Mouse (Mus musculus) heart, adult 9 months (tissue): ENCODE results near the gene Gm20532.
A peak's percentile ranks its signal among the peaks of the same experiment; 100 is the strongest.

Experiments used
- DNase-seq, 2 experiments: peaks; one replicate each; pipeline ENCODE4 v3.0.0; 2022; ENCODE audit warnings: low spot score in 2 of 2

Gene Gm20532

DNA sequence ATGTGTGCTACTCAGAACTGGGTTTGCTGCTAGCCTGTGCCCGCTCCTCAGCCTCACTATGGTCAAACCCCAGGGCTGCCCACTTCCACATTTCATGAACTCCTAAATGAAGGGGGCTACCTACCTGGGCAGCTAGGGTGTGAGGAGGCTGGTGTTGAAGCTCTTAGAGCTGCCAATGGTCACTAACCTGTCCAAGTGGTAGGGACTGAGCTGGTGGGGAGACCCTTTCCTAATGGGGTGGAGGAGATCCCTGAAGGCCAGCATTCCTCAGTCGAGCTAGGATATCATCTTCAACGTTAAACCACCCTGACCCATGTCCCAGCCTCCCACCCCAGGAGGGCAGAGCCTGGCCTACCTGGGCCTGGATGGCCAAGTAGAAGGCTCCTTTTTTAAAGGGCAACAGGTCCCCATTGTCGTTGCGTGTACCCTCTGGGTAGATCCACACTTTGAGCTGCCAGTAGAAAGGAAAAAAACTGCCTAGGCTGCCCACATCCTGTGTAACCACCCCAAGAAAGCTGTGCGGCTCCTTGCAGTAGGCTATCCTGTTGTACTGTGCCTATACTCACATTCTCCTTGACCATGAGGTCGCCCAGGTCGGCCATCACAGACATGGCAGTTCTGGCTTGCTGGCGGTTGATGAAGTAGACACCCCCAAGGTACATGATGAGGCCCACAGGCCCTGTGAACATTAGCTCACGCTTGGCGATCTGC is 9.4 kb downstream of the Gm20532 start:
- DNase-seq, result no peak

DNA sequence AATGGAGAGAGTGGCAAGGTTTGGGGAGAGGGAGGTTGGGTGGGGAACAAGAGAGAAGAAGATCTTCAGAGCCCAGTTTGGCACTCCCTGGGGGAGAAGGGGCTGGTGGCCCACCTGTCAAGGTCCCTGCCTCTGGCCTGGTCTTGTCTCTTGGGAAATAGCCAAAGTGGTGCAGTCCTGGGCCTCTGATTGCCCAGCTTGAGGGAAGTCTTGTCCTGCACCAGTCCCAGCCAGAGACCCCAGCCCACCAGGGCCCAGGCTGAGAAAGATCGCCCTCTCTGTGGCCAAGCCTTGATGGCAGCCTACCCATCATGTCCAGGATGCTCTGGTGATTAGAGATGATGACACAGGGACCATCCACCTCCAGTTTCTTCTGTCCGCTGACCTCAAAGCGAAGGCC is 10.5 kb downstream of the Gm20532 start:
- no peak for DNase-seq

DNA sequence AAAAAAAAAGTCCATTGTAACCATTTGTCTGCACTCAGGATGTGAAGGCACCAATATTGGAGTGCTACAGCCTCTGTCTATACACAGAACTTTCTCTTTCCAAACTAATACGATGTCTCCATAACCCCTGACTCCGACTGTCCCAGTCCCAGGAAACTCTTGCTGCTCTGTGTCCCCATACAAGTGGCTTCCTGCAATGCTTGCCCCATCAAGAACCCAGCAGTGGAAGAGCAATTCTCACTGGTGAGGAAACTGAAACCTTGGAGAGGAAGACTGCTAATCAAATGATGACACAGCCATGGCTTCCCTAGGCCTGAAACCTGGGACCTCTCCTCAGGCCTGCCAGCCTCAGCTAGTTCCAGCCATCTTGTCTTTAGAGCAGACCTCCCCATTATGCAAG is 11.4 kb downstream of the Gm20532 start:
- DNase-seq, result no peak

DNA sequence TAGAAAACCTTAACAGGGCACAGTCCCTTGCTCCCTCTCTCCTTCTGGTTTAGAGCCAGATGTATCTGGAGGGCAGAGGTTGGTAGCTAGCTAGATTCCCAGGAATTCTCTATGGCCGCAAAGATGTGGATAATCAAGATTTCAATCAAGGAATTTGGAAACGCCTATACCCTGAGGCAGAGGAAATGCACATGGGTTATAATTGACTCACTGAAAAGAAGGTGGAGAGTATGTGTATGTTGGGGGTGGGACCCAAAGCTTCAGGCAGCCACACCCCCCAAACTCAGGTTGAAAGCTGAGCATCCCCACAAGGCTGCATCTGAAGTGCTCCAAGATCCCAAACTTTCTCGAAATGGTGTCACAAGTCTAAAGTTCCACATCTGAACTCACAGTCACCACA is 12.0 kb downstream of the Gm20532 start:
- no peak for DNase-seq

DNA sequence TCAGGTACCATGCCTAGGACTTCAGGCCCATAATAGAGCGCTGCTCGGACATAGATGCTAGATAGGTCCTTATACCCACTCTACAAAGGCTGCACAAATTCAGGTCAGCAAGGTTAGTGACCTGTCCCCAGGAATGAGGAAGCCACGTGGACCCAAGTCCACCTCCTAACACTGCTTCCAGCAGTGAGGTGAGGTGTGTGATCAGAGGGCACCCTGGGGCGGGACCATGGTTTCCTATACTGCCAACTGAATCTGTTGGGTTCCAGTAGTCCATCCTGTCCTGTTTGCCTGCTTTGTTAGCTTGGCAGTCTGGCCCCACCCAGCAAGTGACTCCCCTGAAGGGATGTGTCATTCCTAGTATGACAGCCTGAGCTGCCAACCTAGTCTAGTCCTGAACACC is 13.5 kb downstream of the Gm20532 start:
- DNase-seq, result no peak

DNA sequence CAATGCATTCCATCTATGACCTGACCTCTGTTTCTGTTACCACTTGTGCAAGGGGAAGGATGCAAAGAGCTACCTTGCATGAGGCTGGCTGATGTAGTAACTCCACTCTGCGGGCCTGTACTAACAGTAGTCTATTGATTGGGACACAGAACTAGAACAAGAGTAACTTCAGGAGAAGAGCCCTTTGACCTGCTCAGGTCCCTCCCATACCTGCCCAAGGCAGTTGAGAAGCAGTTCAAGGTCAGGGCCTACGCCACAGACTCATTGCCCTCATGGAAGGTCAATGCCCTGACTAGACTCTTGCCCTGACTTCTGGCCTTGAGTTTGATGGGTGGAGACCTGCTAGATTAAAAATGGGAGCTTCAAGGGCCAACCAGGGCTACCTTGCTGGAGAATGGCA is 14.2 kb downstream of the Gm20532 start:
- no peak for DNase-seq

DNA sequence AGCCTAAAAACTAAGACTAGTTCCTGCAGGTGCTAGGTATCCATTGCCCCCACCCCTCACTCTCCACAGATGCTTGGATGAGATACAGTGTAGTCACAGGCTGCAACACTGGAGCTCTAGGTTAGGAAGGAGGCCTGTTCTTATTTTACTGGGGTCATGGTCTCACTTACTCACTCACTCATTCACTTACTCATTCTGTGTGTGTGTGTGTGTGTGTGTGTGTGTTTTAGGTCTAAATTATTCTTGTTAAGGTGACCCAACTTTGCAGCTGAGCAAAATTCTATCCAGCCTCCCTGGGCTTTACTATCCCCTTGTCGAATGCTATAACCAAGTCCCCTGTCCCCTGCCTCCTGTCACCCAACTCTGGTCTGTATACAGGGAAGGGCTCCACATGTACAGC is 15.2 kb downstream of the Gm20532 start:
- DNase-seq, result no peak

DNA sequence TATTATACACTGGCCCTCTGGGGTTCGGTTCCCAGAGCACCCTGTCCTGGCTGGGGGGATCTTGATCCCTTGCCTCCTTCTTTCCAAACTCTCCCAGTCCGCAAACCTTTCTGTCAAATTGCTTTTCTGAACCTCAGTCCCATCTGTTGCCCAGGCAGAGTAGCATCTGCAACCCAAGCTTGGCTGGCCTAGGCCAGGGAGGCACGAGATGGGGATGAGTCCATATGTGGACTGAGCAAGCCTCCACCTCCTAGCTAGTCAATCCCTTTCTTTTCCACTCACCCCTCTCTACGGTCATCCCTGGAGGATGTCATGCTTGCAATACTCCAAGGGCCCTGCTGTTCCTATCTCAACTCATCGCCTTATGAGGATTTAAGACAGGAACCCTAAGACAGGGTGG is 16.2 kb downstream of the Gm20532 start:
- DNase-seq, result no peak

DNA sequence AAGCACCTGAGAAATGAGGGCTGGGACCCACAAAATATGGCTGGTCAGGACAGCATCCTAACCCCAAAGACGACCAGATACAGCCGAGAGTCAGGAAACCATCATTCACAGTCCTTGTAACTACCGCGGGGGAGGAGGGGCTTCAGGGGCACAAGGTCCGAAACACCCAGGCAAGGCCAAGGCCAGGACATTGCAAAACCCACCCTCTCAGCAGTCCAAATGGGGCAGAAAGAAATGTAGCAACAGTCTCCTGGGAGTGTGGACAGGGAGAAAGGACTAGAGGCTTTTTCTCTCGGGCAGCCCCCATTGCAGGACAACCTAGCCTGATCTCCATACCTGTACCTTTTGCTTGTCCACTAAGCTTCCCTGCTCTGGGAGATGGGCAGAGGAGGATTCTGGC is 16.7 kb downstream of the Gm20532 start:
- no peak for DNase-seq

DNA sequence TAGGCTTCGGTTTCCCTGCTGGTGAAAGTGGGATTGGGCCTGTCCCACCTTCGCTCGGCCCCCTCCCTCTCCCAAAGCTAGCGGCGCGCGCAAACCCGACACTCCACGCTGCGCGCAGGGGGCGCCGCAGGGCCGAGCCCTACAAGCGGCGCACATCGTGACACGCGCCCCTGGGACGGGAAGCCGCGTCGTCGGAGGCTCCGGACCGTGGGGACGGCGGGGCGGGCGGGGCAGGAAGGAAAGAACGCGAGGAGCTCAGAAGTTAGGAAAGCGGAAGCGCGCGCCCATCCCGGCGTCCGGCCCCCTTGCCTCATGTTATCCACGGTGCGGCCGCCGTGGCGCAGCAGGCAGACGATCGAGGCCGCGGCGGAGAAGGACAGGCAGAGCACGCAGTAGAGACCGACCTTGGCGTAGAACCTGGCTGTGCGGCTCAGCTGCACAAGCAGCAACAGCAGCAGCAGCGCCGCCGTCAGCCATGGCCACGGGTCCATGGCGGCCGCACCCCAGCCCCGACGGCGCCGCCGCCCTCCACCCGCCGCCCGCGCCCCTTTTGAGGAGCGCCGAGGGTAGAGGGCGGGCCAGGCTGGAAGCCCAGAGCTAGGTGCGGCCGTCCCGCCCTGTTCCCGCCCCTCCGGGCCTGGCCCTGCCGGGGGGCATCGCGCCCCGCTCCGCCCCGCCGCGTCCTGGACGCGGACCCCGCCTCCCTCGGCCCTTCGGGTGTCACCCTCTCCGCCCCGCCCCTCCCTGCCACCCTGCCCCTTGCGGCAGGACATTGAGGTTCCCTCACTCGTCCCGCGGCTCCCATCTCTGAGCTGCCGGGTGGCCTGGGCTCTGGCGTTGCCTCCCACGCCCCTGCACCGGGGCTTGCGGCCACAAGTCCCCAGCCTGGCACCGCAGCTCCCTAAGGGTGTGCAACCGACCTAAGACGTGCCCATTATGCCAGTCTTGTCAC is 17.6 kb downstream of the Gm20532 start, which contains the start of gene Agpat2:
Gene Agpat2, minus strand, starts transcription at position 698 of the 952 bp plus-strand sequence.
- DNase-seq, result peak; percentile 80 to 83

DNA sequence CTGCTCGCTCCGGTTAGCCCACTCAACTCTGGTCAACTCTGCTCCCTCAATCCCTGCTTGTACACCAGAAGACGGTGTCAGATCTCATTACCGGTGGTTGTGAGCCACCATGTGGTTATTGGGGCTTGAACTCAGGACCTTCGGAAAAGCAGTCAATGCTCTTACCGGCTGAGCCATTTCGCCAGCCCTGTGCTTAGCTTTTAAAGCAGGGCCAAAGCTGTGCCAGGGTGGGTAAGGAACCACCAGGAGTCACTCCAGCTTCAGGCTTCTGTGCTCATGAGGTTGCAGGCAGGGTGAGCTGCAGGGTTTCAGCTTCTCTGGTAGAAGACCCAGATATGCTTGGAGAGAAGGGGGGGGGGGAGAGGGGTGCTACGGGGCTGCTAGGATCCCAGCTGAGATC is 18.9 kb downstream of the Gm20532 start:
- DNase-seq, result no peak

DNA sequence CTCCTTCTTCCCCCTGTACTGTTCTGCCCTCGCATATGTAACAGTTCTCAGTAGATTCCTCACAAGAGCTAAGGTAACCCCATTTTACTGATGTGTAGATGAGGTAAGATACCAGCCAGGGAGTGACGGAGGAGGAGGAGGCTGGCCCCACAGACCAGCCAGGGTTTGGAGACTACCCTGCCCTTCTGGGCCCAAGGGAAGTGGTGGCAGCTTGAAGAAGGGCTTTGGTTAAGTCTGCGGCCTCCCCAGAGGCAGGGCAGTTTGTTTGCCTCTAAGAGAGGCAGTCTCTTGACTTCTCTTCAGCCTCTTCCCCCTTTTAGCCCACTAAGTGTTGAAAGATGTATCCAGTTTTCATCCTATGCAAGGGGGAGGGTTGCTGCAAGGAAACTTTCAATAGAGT is 20.1 kb downstream of the Gm20532 start:
- DNase-seq, result no peak

DNA sequence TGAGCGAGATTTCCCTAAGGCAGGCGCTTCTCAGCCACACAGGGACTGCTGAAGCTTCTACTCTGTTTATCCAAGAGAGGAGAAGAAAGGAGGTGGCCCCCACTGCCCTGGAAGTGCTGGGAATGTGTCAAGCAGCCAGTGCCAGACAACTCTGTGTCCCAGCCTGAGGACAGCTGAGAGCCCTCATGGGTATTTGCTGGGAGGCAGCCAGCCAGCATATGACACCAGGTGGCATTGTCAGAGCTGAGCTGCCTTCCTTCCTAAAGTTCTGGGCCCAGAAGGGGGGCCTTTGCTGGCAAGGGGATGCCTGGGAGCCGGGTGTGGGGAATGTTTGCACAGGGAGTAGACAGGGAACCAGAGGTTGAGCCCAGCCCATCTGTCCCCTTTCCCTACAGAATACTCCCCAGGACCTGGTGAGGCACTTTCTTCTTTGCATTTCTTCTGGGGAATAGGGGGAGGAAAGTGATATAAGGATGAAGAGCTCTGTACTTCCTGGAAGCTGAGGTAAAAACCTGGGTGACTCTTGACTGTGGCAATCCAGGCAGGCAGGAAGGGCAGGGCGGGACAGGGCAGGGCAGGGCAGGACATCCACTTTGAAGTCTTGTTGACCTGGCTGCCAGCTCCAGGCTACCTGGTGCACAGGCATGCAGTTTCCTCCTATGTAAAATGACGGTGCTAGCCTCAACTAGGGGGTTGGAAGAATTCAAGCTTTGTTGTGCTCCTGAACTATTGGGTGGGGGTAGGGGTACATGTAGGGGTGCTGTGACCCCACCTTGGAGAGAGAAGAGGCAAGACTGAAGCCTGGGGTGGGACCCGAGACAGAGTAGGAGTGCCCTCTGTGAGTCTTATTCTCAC is 20.8 kb downstream of the Gm20532 start:
- DNase-seq, result peak; percentile 75 to 80

DNA sequence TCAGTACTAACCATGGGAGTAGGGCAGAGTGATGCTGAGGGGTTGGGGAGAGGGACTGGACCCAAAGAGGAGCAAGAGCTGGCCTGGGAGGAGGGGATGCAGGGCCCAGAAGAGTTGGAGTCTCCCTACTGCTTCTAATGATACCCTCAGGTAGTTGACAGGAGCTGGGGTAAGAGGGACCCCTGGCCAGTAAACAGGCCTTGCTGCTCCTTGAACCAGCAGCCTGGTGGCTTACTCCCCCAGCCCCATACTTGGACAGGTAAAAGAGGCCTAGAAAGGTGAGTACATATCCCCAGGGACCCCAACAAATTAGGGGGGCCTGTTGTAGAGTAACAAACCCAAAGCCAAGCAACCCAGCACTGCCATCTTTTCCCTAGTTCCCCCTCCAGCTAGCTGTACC is 22.3 kb downstream of the Gm20532 start:
- DNase-seq, result no peak

DNA sequence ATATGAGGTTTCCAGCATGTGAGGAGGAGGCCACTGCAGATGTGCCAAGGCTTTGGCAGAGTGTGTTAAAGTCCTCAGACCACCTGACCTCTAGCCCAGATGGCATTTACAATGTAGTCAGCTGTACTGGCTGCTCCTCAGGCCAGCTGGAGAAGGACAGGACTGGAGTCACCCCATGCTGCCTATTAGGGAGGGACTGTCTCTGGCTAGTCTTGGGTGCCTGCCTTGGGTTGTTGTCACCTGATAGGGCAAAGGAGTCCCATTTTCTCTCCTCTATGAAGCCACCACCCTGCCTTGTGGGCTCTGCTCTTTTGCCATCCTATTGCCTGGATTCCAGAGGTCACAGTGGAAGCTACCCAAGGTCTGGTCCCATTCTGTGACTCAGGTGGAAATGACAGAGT is 22.8 kb downstream of the Gm20532 start:
- DNase-seq, result peak; percentile 82 to 86

DNA sequence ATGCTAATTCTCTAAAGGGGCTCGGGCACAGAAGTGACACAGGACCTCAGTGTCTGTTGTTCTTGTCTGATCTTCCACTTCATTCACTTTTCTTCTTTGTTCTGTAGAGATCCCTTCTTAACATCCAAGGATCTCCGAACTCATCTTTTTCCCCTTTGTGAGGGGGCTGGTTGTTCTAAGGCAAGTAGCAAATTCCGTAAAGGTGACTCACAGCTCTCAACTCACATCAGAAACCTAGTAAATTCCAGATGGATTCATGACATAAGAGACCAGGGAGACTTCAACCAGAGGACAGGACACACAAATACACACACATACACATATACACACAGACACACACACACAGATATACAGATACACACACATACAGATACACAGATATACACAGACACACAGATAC is 24.1 kb downstream of the Gm20532 start:
- no peak for DNase-seq

DNA sequence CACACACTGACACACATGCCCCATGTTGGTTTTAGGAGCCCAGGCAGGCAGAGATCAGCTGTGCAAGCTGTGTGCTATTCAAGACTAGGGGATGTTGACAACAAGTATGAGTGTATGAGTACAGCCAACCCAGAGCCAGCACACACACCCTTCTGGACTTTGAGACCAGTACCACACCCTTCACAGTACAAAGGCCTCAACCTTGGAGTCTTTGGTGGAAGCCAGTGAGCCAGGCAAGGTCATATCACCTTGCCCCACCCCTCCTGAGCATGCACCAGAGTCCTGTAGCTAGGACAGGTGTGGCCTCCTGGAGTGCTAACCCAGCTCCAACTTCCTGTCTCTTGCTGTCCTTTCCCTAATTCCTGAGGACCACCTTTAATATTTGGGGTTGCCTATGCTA is 24.6 kb downstream of the Gm20532 start:
- DNase-seq, result no peak

DNA sequence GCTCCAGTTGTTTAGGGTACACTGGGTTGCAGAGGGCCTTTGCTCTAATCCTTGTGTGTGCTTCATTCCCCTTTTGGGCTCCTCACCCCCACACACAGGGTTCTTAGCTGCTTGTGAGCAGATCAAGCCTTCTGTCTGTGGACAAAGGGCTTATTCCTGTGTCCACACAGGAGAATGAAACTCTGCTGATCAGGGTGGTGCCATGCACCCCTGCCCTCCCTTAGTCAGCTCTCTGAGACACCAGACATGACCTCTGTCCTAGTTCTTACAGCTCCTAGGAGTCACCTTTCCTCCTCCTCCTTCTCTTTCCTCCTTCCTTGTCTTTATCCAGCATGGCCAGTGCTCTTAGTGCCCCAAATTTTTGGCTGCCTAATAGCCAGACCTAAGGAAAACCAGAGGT is 25.5 kb downstream of the Gm20532 start:
- no peak for DNase-seq

DNA sequence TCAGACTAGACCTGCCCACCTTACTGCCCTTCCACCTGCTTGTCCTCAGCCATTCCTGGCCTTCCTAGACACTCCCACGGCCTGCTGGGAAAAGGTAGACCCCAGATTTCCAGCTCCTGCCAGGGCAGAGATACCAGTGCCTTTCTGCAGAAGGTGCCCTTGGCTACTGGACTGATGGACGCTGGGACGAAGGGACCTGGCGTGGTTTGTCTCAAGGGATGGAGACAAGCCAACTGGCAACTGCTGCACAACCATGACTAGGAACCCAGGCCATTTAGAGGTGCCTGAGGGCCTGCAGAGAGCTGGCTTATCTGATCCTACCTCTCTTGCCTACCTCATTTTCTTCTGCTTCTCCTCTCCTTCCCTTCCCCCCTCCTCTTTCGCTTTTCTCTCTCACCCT is 28.5 kb downstream of the Gm20532 start:
- peak; percentile 61 to 70 for DNase-seq

DNA sequence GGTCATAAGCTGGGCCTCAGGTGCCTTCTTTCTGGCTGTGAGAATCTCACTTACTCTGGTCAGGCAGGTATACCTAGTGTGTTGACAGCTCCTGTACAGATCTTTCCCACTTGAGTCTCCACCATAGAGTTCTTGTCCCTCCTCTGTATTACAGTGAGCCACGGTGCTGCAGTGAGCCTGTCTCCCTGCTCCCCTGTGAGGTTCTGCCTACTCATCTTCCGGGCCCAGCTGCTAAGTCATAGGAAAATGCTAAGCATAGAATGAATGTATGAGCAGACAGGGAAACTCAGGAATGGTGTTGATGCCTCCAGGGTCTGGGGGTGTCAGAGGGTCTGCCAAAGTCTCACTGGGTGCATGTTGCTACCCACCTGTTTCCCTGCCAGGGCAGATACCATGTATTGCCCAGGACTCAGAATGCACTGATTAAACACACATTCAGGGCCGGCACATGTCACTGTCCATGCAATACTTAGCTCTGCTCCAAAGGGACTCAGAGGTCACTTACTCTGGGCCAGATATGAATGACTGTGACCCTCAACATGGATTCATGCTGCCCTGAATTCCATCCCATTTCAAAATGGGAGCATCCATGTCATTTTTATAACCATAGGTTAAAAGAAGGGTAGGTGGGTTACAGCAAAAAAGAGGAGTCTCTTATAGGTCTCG is 29.2 kb downstream of the Gm20532 start:
- no peak for DNase-seq

DNA sequence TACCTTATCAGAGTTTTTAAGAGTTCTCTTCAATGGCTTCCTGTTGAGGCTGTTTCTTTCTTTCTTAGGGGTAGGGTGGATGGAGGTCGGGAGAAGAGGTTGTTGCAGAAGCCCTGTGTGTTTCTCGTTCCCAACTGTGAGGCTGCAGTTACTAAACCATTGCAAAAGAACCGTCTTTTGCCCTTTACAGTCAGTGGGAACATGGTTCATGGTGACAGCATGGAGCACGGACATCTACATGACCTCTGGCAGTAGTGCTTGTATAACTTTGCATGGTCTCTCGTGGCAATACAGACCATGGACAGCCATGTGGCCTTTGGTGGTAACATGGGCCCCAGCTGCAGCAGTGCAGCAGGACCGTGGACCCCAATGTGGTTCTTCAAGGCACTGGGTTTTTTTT is 30.9 kb downstream of the Gm20532 start:
- DNase-seq, result no peak

DNA sequence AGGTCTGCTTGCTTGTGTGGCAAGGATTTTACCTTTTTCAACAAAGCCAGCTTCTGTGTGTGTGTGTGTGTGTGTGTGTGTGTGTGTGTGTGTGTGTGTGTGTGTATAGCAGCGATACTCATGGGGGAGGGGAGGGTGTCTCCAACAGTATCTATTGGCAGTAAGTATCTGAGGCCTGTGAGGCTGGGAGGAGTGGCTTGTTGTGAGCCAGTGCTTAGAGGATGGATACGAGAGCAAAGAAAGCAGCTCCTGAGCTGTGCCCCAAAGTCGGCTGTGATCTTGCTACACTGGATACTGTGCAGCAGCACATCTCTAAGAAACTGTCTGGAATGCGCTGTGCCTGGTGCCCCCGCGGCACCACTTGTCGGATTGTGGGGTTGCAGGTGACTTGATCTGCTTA is 31.5 kb downstream of the Gm20532 start:
- no peak for DNase-seq
